Mouse (Mus musculus) megakaryocyte, embryonic 14.5 days (primary cell): ENCODE results near the gene Artn. TPM values are rescaled to one million over a fixed set of nuclear protein-coding genes. Genes with fewer than 3 reads are reported as not detected.

Source experiments
- H3K27me3 ChIP-seq: replicated peaks from 2 replicates; pipeline ENCODE3; 2012; ENCODE audit warnings: inconsistent platforms
- H3K36me3 ChIP-seq: replicated peaks from 2 replicates; pipeline ENCODE3; 2012; ENCODE audit warnings: low read length, inconsistent platforms, mixed read lengths
- H3K4me1 ChIP-seq: 2 replicates; pipeline ENCODE4 v1.6.1; 2012; ENCODE audit warnings: inconsistent platforms
- H3K4me3 ChIP-seq: replicated peaks from 2 replicates; pipeline ENCODE3; 2012; ENCODE audit warnings: moderate library complexity, mild to moderate bottlenecking, inconsistent platforms
- H3K9me3 ChIP-seq: 2 replicates; pipeline ENCODE4 v1.6.1; 2012; ENCODE audit warnings: inconsistent platforms
- FLI1 ChIP-seq: IDR thresholded peaks from 2 replicates; pipeline ENCODE4 v1.6.1; 2012; ENCODE audit warnings: low read length, inconsistent platforms, mixed read lengths
- GATA1 ChIP-seq: IDR thresholded peaks from 3 replicates; pipeline ENCODE4 v1.6.1; 2012; ENCODE audit warnings: mixed read lengths, low read length, inconsistent platforms, borderline replicate concordance
- polyA plus RNA-seq: library from polyadenylated mRNA; stranded (reverse); fragments of >175 nt; gene quantifications from 2 replicates; pipeline ENCODE4 v1.2.3, GENCODE M21; 2012; ENCODE audit warnings: low replicate concordance; ENCODE audit not compliant: insufficient read depth

Artn gene
- polyA plus RNA-seq, 1 experiment: 0.74 TPM

- Histone ChIP-seq H3K4me3 (no peak overlapping the region), H3K9me3 (no peaks in the 10 kb centered on the region), H3K36me3 (peaks cover 34% of the 10 kb centered on the region), H3K4me1 (peaks cover 36% of the 10 kb centered on the region), H3K27me3 (peaks cover 52% of the 10 kb centered on the region)
- TF ChIP-seq GATA1 (no peak), FLI1 (no peak)
Observed at GRCm38 (mm10) chr4:117884146-117884545, 45.4 kb downstream of the Artn start.

GRCm38 (mm10) chr4:117882701-117883691, 46.6 kb downstream of the Artn start, which contains the start of gene B4galt2:
B4galt2 (minus strand) TSS chr4:117883487.
- Histone ChIP-seq H3K9me3 (no peaks in the 10 kb centered on the region), H3K27me3 (peaks cover 62% of the 10 kb centered on the region), H3K36me3 (peaks cover 29% of the 10 kb centered on the region), H3K4me1 (peaks cover 36% of the 10 kb centered on the region), H3K4me3 (peak within 1 kb of the TSS; percentile 85)
- TF ChIP-seq GATA1 (no peak), FLI1 (no peak)

- H3K9me3 ChIP-seq: no peaks in the 10 kb centered on the region
Observed at GRCm38 (mm10) chr4:117878703-117879102, 50.9 kb downstream of the Artn start.

GRCm38 (mm10) chr4:117878301-117878700, 51.3 kb downstream of the Artn start:
- no peak overlapping the region for H3K4me3 ChIP-seq
- H3K27me3 ChIP-seq: peaks cover 83% of the 10 kb centered on the region
- TF ChIP-seq FLI1: no peak
- no peak for TF ChIP-seq GATA1
- no peaks in the 10 kb centered on the region for H3K36me3 ChIP-seq
- H3K9me3 ChIP-seq: no peaks in the 10 kb centered on the region
- H3K4me1 ChIP-seq: peaks cover 3% of the 10 kb centered on the region; the same call in 1 of the 2 replicates

More at GRCm38 (mm10) chr4:117878703-117879102, 50.9 kb downstream of the Artn start:
- H3K4me1 ChIP-seq: peaks cover 7% of the 10 kb centered on the region
- peaks cover 3% of the 10 kb centered on the region for H3K36me3 ChIP-seq
- no peak overlapping the region for H3K4me3 ChIP-seq
- TF ChIP-seq FLI1: no peak
- H3K27me3 ChIP-seq: peaks cover 83% of the 10 kb centered on the region

Other genes starting within 250 kb of the Artn start
- gene Dmap1, start 247.5 kb downstream of the Artn start, polyA plus RNA-seq: 7.7 and 22.5 TPM in 2 replicates
- not detected in 2 replicates for gene Gm12845, start 205.4 kb downstream of the Artn start, polyA plus RNA-seq
- not detected in 2 replicates for gene Klf17, start 164.1 kb downstream of the Artn start, polyA plus RNA-seq
- 8.5 and 9.7 TPM in 2 replicates for gene Slc6a9, start 95.3 kb downstream of the Artn start, polyA plus RNA-seq
- not detected in 2 replicates for gene Ccdc24, start 57.2 kb downstream of the Artn start, polyA plus RNA-seq
- 1.5 TPM in 1 of 2 replicates, not detected in the other for gene B4galt2, start 46.3 kb downstream of the Artn start, polyA plus RNA-seq
- gene Atp6v0b, start 42.4 kb downstream of the Artn start, polyA plus RNA-seq: 395 and 493 TPM in 2 replicates
- 3.1 and 9.9 TPM in 2 replicates for gene Dph2, start 37.7 kb downstream of the Artn start, polyA plus RNA-seq
- 7.4 and 13.2 TPM in 2 replicates for gene Ipo13, start 14.8 kb downstream of the Artn start, polyA plus RNA-seq
- gene St3gal3, start 205.2 kb upstream of the Artn start, polyA plus RNA-seq: 6.7 and 17.4 TPM in 2 replicates